Mouse (Mus musculus): ENCODE results near the gene Tectb. TPM values are rescaled to one million over a fixed set of nuclear protein-coding genes. Genes with fewer than 3 reads are reported as not detected.

Tectb gene
- polyA plus RNA-seq, 1 experiment from 2014 or later, result 0.08 TPM

DNA sequence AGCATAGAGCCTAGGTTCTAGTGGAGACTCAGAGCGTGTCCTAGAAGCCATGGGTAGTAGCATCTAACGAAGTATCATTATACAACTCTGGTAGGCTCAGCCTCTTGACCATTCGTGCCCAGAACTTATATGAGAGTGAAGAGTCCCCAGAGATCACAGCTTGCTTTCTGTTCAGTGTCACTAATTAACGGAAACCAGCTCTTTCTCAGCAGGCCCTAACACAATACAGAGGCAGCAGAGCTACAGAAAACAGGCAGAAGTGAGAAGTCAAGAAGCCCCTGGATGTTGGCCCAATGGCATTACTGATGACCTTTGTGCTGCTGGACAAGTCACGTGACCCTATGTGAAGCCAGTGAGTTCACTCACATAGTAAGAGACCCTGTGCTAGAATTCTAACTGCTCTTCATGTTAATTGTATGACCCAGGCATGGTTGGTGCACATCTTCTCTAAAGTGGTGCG, 60.7 kb downstream of the Tectb start, which contains the start of gene Gucy2g:
TSS of gene Gucy2g (minus strand) at position 51 of the 460 bp plus-strand sequence.
- no peak for ATAC-seq

DNA sequence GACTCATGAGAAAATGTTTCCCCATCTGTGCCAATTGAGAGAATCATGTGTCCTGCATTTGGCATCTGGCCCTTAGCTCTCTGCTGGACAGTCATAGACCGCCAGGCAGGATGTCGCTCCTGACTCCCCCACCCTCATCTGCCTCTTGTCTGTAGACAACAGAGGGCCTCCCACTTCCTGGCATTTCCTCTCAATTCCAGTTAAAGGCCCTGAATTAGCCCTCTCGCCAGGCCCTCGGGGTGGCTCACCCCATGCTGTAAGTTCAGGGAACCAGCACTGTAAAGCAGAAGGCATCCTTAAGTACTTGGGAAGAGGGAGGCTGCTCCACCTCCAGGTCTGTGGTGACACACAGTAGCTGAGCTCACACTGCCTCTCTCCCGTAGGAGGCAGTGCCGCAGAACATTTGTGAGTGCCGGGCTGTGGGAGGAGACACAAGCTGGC, 64.3 kb downstream of the Tectb start:
- no peaks in the 10 kb centered on the region for H3K9me3 ChIP-seq
- peak; percentile 56 for ATAC-seq
- WGBS, result 24% methylated on average over 7 of the region's 7 CpGs
- no peak overlapping the region for H3K27ac ChIP-seq
- no peak overlapping the region for H3K4me3 ChIP-seq (replicated peaks)
- no peak overlapping the region for H3K9ac ChIP-seq
- no peaks in the 10 kb centered on the region for H3K36me3 ChIP-seq
- no peak overlapping the region for H3K4me2 ChIP-seq (replicated peaks)
- H3K27me3 ChIP-seq (replicated peaks), result no peaks in the 10 kb centered on the region
- peaks cover 7% of the 10 kb centered on the region for H3K4me1 ChIP-seq (replicated peaks)

More for the DNA sequence above, 60.7 kb downstream of the Tectb start, which contains the start of gene Gucy2g:
- H3K4me1 ChIP-seq (replicated peaks), result peaks cover 7% of the 10 kb centered on the region
- H3K9me3 ChIP-seq, result no peaks in the 10 kb centered on the region
- no peak within 1 kb of the TSS for H3K4me3 ChIP-seq (replicated peaks)
- H3K9ac ChIP-seq, result no peak within 1 kb of the TSS
- 85% methylated on average over 6 of the region's 6 CpGs for WGBS
- H3K27ac ChIP-seq, result no peak within 1 kb of the TSS
- H3K27me3 ChIP-seq (replicated peaks), result no peaks in the 10 kb centered on the region
- no peaks in the 10 kb centered on the region for H3K36me3 ChIP-seq
- no peak within 1 kb of the TSS for H3K4me2 ChIP-seq (replicated peaks)

Other genes starting within 250 kb of the Tectb start
- 23.5 and 24.5 TPM in 2 replicates for gene Gpam, start 53.5 kb upstream of the Tectb start, polyA plus RNA-seq (2015; fragmentation: Nextera tagmentation; extraction: Ambion mirVana)
- gene Gucy2g, start 60.5 kb downstream of the Tectb start, polyA plus RNA-seq (2015; fragmentation: Nextera tagmentation; extraction: Ambion mirVana), result not detected in 2 replicates
- 315 and 329 TPM in 2 replicates for gene Acsl5, start 71.2 kb downstream of the Tectb start, polyA plus RNA-seq (2015; fragmentation: Nextera tagmentation; extraction: Ambion mirVana)
- 94.9 and 98.7 TPM in 2 replicates for gene Zdhhc6, start 135.3 kb downstream of the Tectb start, polyA plus RNA-seq (2015; fragmentation: Nextera tagmentation; extraction: Ambion mirVana)
- 23.5 and 24.1 TPM in 2 replicates for gene Vti1a, start 135.6 kb downstream of the Tectb start, polyA plus RNA-seq (2015; fragmentation: Nextera tagmentation; extraction: Ambion mirVana)

All from intestine, embryonic 15.5 days (tissue).